Mouse (Mus musculus) hindbrain, postnatal 0 days (tissue): ENCODE data around the gene Ncor1. TPM values are rescaled to one million over a fixed set of nuclear protein-coding genes. Genes with fewer than 3 reads are reported as not detected.

ENCODE experiments used
- ATAC-seq: fragments of 200-750 bp; cut with Nextera tagmentation; 2 replicates; pipeline ENCODE4 v1.8.0; 2017; ENCODE audit warnings: mild to moderate bottlenecking, moderate TSS enrichment, moderate library complexity
- DNase-seq: peaks from one replicate; pipeline ENCODE4 v3.0.0-alpha.2; 2015; ENCODE audit warnings: low spot score
- H3K27ac ChIP-seq: fragments of 300-500 bp; sonication (generic); 2 replicates; pipeline ENCODE4 v1.5.1; 2014; ENCODE audit warnings: mild to moderate bottlenecking
- H3K27me3 ChIP-seq: fragments of 300-500 bp; sonication (generic); 2 replicates; pipeline ENCODE4 v1.6.1; 2014; ENCODE audit warnings: low read length, mixed read lengths; ENCODE audit not compliant: insufficient read depth
- H3K36me3 ChIP-seq: fragments of 300-500 bp; sonication (generic); 2 replicates; pipeline ENCODE4 v1.6.1; 2014; ENCODE audit warnings: low read length, mixed read lengths; ENCODE audit not compliant: insufficient read depth
- H3K4me1 ChIP-seq: fragments of 300-500 bp; sonication (generic); 2 replicates; pipeline ENCODE4 v1.6.1; 2014; ENCODE audit warnings: antibody characterized with exemption, low read length, mixed read lengths; ENCODE audit not compliant: insufficient read depth
- H3K4me2 ChIP-seq: fragments of 300-500 bp; sonication (generic); 2 replicates; pipeline ENCODE4 v1.6.1; 2014; ENCODE audit warnings: low read depth, mild to moderate bottlenecking, low read length, moderate library complexity, mixed read lengths
- H3K4me3 ChIP-seq: fragments of 300-500 bp; sonication (generic); 2 replicates; pipeline ENCODE4 v1.5.1; 2014; ENCODE audit warnings: low read length
- H3K9ac ChIP-seq: fragments of 300-500 bp; sonication (generic); replicated peaks from 2 replicates; pipeline ENCODE4 v1.6.1; 2014; ENCODE audit warnings: mild to moderate bottlenecking, low read length, moderate library complexity, mixed read lengths
- H3K9me3 ChIP-seq: fragments of 300-500 bp; sonication (generic); 2 replicates; pipeline ENCODE4 v1.6.1; 2016; ENCODE audit warnings: low read length, mixed read lengths
- CTCF ChIP-seq: IDR thresholded peaks from 2 replicates; pipeline ENCODE4 v1.5.1; 2016; ENCODE audit warnings: antibody characterized with exemption, control low read depth, low read depth
- WGBS: fragments of 180-500 bp; shearing (Covaris S2); extraction: QIAGEN DNeasy Blood & Tissue Kit; methylation state at CpG from one replicate; pipeline ENCODE4 v1.1.7; 2014; 5-methylcytosine and 5-hydroxymethylcytosine counted together
- polyA plus RNA-seq: library from polyadenylated mRNA; unstranded; fragments of >200 nt; fragmentation: Nextera tagmentation; extraction: Ambion mirVana; gene quantifications from 2 replicates; pipeline ENCODE4 v1.2.1, GENCODE M21; 2015
- total RNA-seq: library from RNA; depleted of rRNA; stranded (reverse); fragments of >200 nt; gene quantifications from 2 replicates; pipeline ENCODE4 v1.2.3, GENCODE M21; 2014

The Ncor1 gene
- total and polyA plus RNA-seq, 2 experiments from 2014 or later: 137 to 148 TPM

DNA sequence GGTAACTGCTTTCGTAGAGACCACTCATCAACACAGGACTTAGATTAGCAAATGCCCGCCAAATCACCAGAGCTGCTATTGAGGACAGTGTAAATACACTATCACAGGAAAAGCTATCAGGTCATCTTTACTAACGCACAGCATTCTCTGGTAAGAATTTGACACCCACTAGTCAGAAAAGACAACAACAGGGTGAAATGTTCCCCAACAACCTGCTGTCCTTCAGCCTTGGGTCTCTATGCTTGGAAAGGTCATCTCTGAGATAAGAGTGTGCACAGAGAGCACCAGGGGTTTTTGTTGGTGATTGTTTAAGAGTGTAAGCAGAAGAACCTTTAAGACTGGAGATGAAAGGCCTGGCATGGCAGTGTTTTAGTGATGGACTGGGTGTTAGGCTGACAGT, 134.7 kb downstream of the Ncor1 start:
- H3K36me3 ChIP-seq: peaks cover 42% of the 10 kb centered on the region
- H3K27ac ChIP-seq: no peak overlapping the region
- H3K4me1 ChIP-seq: no peaks in the 10 kb centered on the region
- TF ChIP-seq CTCF: no peak
- ATAC-seq (no peak), DNase-seq (no peak)
- H3K9me3 ChIP-seq: no peaks in the 10 kb centered on the region
- no peak overlapping the region for H3K4me2 ChIP-seq
- no peaks in the 10 kb centered on the region for H3K27me3 ChIP-seq
- no peak overlapping the region for H3K4me3 ChIP-seq
- WGBS: 89% methylated on average over 3 of the region's 3 CpGs
- no peak overlapping the region for H3K9ac ChIP-seq

DNA sequence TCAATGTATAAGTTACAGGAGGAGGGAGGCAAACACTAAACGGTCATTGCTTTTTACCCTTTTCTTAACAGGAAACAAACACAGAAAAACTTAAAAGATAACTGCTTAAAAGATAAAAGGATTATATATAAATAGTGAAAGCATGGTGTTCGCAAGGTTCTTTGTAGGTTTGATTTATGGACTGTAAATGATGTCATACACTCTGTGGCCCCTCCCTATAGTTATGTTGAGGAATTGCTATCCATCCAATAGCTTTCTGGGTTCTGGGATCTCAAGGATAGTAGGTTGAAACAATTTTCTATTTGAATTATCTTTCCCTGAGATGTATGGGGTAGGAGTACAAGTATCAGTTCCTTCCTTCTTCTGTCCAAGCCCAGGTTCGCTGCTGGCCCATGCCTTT, 138.2 kb downstream of the Ncor1 start:
- DNase-seq (no peak), ATAC-seq (no peak)
- H3K4me2 ChIP-seq: no peak overlapping the region
- H3K4me1 ChIP-seq: no peaks in the 10 kb centered on the region
- H3K36me3 ChIP-seq: peaks cover 49% of the 10 kb centered on the region
- 93% methylated on average over 3 of the region's 3 CpGs for WGBS
- H3K27me3 ChIP-seq: no peaks in the 10 kb centered on the region
- TF ChIP-seq CTCF: no peak
- no peak overlapping the region for H3K4me3 ChIP-seq
- H3K9me3 ChIP-seq: no peaks in the 10 kb centered on the region
- no peak overlapping the region for H3K27ac ChIP-seq
- no peak overlapping the region for H3K9ac ChIP-seq

DNA sequence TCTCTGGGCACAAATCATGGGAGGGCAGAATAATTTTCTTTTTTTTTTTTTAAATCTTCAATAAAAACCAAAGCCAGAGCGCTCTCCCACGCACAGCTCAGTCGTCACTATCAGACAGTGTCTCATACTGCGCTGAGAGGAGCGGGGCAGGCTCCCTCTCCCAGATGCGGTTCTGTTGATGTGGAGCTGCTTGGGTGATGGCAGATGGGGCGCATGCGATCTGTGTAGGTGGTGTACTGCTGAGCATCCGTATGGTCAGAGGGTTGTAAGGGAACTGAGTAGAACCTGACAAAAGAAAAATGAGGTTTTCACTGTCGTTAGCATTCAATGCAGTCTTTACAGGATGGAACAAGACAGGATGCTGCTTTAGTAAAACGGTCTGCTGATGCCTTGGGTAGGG, 140.6 kb downstream of the Ncor1 start:
- TF ChIP-seq CTCF: no peak
- ATAC-seq (no peak), DNase-seq (no peak)
- WGBS: 83% methylated on average over 11 of the region's 11 CpGs
- Histone ChIP-seq H3K9me3 (no peaks in the 10 kb centered on the region), H3K4me2 (no peak overlapping the region), H3K4me3 (no peak overlapping the region), H3K36me3 (peaks cover 72% of the 10 kb centered on the region), H3K27me3 (no peaks in the 10 kb centered on the region), H3K27ac (no peak overlapping the region), H3K9ac (no peak overlapping the region), H3K4me1 (no peaks in the 10 kb centered on the region)

DNA sequence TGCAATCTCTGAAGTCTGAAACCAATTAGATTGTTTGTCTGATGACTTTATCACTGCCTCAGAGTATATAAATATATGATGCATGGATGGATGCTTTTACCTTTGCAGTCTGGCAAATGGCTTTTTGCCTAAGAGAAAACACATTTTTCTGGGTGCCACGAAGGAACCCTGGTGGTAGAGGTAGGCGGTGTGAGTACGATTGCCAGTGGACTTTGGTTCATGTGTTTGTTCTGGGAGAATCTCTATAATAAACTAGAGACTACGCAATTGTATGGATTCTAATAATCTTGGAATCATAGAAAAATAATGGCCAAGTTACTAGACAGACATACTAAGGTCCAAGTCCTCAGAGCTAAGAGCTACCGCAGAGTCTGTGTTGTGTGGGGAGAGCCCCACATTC, 143.4 kb downstream of the Ncor1 start:
- no peak overlapping the region for H3K9ac ChIP-seq
- DNase-seq (no peak), ATAC-seq (no peak)
- 95% methylated on average over 5 of the region's 5 CpGs for WGBS
- no peak for TF ChIP-seq CTCF
- no peak overlapping the region for H3K27ac ChIP-seq
- H3K4me1 ChIP-seq: no peaks in the 10 kb centered on the region
- no peak overlapping the region for H3K4me3 ChIP-seq
- H3K27me3 ChIP-seq: no peaks in the 10 kb centered on the region
- peaks cover 62% of the 10 kb centered on the region for H3K36me3 ChIP-seq
- H3K9me3 ChIP-seq: no peaks in the 10 kb centered on the region
- no peak overlapping the region for H3K4me2 ChIP-seq

DNA sequence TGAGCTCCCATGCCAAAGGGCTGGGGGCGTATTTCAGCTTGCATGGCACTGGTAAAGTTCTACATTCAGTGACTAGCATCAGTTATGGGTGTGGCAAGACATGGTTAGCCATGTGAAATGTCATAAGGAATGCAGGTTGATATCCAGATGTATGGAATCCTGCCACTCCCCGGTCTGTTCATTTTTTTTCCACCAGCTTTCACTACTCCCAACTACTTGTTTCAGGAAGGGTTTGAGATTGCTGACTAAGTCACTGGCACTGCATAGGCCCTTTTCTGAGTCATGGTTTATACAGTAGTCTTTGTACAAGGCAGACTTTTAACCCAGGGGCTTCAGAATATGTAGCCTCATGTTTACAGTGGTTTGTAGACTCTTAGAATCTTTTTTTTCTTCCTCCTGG, 149.0 kb downstream of the Ncor1 start:
- Histone ChIP-seq H3K9ac (no peak overlapping the region), H3K4me1 (no peaks in the 10 kb centered on the region), H3K9me3 (no peaks in the 10 kb centered on the region), H3K27me3 (no peaks in the 10 kb centered on the region), H3K27ac (no peak overlapping the region), H3K36me3 (peaks cover 36% of the 10 kb centered on the region), H3K4me3 (no peak overlapping the region), H3K4me2 (no peak overlapping the region)
- no peak for ATAC-seq
- WGBS: 96% methylated on average over 2 of the region's 2 CpGs
- DNase-seq: no peak
- no peak for TF ChIP-seq CTCF

DNA sequence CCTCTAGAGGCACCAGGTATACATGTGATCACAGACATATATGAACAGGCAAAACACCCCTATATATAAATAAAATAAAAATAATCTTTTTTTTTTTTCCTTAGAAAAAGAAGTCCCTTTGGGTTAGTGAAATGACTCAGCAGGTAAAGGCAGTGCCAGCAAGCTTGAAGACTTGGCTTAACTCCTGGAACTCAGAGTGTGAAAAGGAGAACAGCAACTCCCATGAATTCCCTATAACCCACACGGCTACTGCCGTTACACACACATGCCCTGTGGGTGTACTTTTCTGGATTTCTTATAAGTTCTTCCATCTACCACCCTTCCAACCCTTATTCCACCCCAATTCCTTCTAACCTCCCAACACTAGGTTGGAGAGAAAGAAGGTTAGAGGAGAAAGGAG, 152.5 kb downstream of the Ncor1 start:
- H3K4me2 ChIP-seq: no peak overlapping the region
- ATAC-seq (no peak), DNase-seq (no peak)
- 91% methylated on average over 2 of the region's 2 CpGs for WGBS
- H3K9ac ChIP-seq: no peak overlapping the region
- H3K4me3 ChIP-seq: no peak overlapping the region
- H3K27ac ChIP-seq: no peak overlapping the region
- H3K9me3 ChIP-seq: no peaks in the 10 kb centered on the region
- H3K27me3 ChIP-seq: no peaks in the 10 kb centered on the region
- no peaks in the 10 kb centered on the region for H3K4me1 ChIP-seq
- no peak for TF ChIP-seq CTCF
- peaks cover 19% of the 10 kb centered on the region for H3K36me3 ChIP-seq

DNA sequence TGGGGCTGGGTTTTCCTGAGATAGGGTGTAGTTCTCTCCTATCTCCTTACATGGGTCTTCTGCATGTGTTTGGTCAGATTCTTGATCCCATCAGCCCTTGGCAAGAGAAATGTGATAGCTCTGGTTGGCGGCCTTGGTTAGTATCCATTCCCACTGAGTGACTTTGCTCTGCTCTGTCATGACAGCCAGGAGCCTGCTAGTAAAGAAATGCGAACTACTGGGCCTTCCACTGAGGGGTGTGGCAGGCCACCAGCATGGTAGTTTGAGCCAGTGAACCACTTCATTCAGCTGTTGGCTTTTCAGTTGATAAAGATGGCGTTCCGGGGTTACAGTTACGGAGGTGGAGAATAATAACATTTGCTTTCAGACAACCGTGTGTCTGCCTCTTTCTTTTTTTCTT, 159.5 kb downstream of the Ncor1 start:
- Histone ChIP-seq H3K27ac (no peak overlapping the region), H3K4me1 (no peaks in the 10 kb centered on the region), H3K4me3 (no peak overlapping the region), H3K27me3 (no peaks in the 10 kb centered on the region), H3K36me3 (peaks cover 4% of the 10 kb centered on the region; the same call in 1 of the 2 replicates), H3K9ac (no peak overlapping the region), H3K4me2 (no peak overlapping the region), H3K9me3 (no peaks in the 10 kb centered on the region)
- 83% methylated on average over 6 of the region's 6 CpGs for whole genome bisulfite sequencing
- ATAC-seq (no peak), DNase-seq (no peak)
- TF ChIP-seq CTCF: no peak
